Mouse (Mus musculus) kidney, embryonic 16.5 days (tissue): ENCODE data around the gene 1700017B05Rik. TPM values are rescaled to one million over a fixed set of nuclear protein-coding genes. Genes with fewer than 3 reads are reported as not detected.

Source experiments
- ATAC-seq: fragments of 200-750 bp; cut with Nextera tagmentation; 2 replicates; pipeline ENCODE4 v1.8.0; 2017; ENCODE audit warnings: moderate TSS enrichment; ENCODE audit not compliant: low FRiP score, low TSS enrichment
- H3K27ac ChIP-seq: fragments of 300-500 bp; sonication (generic); 2 replicates; pipeline ENCODE4 v1.5.1; 2014; ENCODE audit warnings: low read length
- H3K27me3 ChIP-seq: fragments of 300-500 bp; sonication (generic); 2 replicates; pipeline ENCODE4 v1.6.1; 2014; ENCODE audit warnings: low read length, control low read depth, mixed read lengths; ENCODE audit not compliant: insufficient read depth
- H3K36me3 ChIP-seq: fragments of 300-500 bp; sonication (generic); 2 replicates; pipeline ENCODE4 v1.6.1; 2014; ENCODE audit warnings: low read length, control low read depth, mixed read lengths; ENCODE audit not compliant: insufficient read depth
- H3K4me1 ChIP-seq: fragments of 300-500 bp; sonication (generic); 2 replicates; pipeline ENCODE4 v1.6.1; 2014; ENCODE audit warnings: low read length, control low read depth, mixed read lengths; ENCODE audit not compliant: insufficient read depth
- H3K4me2 ChIP-seq: fragments of 300-500 bp; sonication (generic); replicated peaks from 2 replicates; pipeline ENCODE4 v1.6.1; 2014; ENCODE audit warnings: low read depth, low read length
- H3K4me3 ChIP-seq: fragments of 300-500 bp; sonication (generic); 2 replicates; pipeline ENCODE4 v1.5.1; 2014; ENCODE audit warnings: mild to moderate bottlenecking, low read length
- H3K9ac ChIP-seq: fragments of 300-500 bp; sonication (generic); replicated peaks from 2 replicates; pipeline ENCODE4 v1.6.1; 2014; ENCODE audit warnings: low read length
- H3K9me3 ChIP-seq: fragments of 300-500 bp; sonication (generic); 2 replicates; pipeline ENCODE4 v1.6.1; 2016; ENCODE audit warnings: low read length, control low read depth
- WGBS: fragments of 180-500 bp; shearing (Covaris S2); extraction: QIAGEN DNeasy Blood & Tissue Kit; methylation state at CpG from one replicate; pipeline ENCODE4 v1.1.7; 2014; 5-methylcytosine and 5-hydroxymethylcytosine counted together
- polyA plus RNA-seq: library from polyadenylated mRNA; unstranded; fragments of >200 nt; fragmentation: Nextera tagmentation; extraction: Ambion mirVana; gene quantifications from 2 replicates; pipeline ENCODE4 v1.2.1, GENCODE M21; 2015

Gene 1700017B05Rik
- polyA plus RNA-seq, 1 experiment from 2014 or later: 23.0 TPM

DNA sequence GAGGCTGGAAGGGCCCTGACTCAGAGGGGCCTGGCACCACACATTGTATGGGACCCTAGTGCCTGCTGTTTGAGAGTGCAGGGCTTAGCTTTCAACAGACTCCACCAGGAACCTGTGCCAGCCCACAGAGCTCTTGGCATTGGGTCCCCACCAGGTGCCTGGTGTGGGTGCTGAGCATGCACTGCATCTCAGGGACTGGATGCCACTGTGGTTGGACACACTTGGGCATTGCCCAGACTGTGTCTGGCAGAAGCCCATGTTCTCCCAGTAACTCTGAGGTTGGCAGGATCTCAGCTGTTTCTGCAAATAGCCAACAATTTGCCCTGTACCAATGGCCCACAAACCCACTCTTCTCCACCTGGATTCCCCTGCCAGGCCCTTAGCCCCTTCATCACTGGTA lies 13.9 kb upstream of the 1700017B05Rik start:
- H3K36me3 ChIP-seq: no peaks in the 10 kb centered on the region
- peaks cover 28% of the 10 kb centered on the region for H3K4me1 ChIP-seq
- H3K27me3 ChIP-seq: no peaks in the 10 kb centered on the region
- no peak overlapping the region for H3K4me3 ChIP-seq
- H3K9ac ChIP-seq: no peak overlapping the region
- H3K27ac ChIP-seq: no peak overlapping the region
- no peak for ATAC-seq
- H3K4me2 ChIP-seq: no peak overlapping the region
- H3K9me3 ChIP-seq: no peaks in the 10 kb centered on the region

DNA sequence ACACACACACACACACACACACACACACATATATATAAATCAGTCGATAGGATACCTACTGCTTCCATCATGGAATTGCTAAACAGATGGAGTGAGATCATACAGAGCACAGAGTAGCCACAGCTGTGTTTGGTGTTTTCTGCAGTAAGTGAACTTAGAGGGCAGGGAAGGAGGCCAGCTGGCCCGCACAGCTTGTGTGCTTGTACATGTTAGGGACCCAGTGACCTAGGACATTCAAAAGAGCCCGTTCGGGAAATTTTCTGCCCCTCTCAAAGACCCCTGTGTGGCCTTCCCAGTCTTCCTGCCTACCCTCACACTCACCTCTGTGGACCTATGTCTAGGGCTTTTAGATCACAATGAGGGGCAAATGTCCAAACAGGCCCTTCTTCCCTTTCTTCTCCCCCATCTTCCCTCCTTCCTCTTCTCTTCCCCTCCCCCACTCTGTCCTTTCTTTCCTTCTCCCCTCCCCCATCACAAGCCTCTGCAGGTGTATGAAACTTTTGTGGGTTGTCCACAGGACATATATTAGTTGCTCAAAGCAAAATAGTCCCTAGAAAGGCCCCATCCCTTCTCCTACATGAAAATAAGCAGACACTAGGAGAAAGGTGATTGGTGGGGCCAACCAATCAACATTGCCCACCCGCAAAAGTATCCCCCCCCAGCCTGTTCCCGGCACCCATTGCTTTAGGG lies 11.5 kb upstream of the 1700017B05Rik start:
- Histone ChIP-seq H3K4me1 (peaks cover 30% of the 10 kb centered on the region), H3K9ac (no peak overlapping the region), H3K27ac (no peak overlapping the region), H3K4me2 (no peak overlapping the region), H3K9me3 (no peaks in the 10 kb centered on the region), H3K27me3 (no peaks in the 10 kb centered on the region), H3K36me3 (no peaks in the 10 kb centered on the region), H3K4me3 (no peak overlapping the region)
- 32% methylated on average over 6 of the region's 6 CpGs for WGBS
- no peak for ATAC-seq

DNA sequence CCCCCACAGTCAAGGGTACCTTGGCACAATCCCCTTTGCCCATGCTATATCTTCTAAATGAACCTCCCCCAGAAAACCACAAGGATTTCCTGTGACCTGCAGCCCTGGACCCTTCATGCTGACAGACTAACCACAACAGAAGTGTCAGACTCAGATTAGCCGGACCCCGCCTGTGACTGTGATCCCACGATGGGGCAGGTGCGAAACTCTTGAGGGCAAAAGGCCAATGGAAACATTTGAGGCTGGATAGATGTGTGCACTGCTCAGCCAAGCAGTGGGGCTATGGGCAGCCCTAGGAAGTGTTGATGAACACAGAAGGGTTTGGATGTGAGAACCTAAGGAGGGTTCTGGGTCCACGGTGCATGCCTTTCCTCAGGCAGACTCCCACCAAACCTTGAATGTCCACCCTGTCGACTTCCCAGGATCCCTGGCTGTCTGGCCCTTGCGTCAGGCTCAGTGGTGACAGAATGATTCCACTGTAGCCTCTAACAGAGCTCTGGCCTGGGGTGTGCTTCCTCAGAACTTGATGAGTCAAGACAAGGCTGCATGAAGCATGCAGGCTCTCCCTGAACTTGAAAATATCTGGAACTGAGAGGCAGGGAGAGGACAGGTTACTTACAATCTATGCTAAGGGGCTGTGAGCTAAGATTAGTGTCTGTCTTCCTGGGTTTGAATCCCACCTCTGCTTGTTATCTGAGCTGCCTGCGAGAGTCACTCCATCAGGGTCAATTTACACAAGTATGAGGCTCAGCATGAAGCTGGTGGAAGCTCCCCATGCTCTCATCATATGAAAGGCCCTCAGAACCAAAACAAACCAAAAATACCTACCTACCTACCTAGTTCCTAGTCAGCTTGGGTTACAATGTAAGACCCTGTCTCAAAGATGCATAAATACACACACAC lies 10.7 kb upstream of the 1700017B05Rik start:
- no peak for ATAC-seq

DNA sequence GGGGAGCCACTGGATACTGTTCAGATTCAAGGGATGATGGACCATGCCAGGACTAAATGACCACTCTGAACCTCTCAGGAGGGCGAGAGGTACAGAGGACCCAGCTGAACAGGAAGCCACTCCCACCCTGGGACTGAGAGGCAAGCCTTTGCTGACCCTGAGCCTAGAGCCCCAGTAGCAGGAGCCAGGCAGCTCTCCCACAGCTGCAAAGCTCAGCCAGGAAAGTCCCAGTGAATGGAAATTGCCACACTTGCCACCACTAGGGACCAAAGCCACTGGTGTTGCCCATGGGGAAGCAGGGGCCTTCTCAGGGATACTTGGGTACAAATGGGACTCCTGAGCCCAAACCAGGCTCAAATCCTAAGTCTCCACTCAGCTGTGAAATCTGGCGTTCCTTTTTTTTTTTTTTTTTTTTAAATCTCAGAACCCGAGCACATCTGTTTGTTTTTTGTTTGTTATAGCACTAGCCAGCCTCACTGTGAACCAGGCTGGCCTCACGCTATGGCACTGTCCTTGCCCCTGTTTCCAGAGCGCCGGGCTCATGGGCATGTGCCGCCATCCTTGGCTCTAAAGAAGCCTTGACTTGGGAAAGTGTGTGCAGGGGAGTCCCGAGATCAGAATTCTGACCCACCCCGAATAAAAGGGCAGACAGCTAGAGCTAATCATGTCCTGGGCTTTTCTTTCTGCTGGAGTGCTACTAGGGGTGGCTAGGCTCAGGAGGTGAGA lies 9.6 kb upstream of the 1700017B05Rik start:
- Histone ChIP-seq H3K27me3 (no peaks in the 10 kb centered on the region), H3K4me3 (no peak overlapping the region), H3K4me2 (no peak overlapping the region), H3K9me3 (no peaks in the 10 kb centered on the region), H3K9ac (no peak overlapping the region), H3K27ac (no peak overlapping the region), H3K4me1 (peaks cover 29% of the 10 kb centered on the region), H3K36me3 (no peaks in the 10 kb centered on the region)
- ATAC-seq: no peak
- WGBS: 57% methylated on average over 9 of the region's 9 CpGs

More for the DNA sequence above, 10.7 kb upstream of the 1700017B05Rik start:
- 63% methylated on average over 8 of the region's 8 CpGs for WGBS
- Histone ChIP-seq H3K36me3 (no peaks in the 10 kb centered on the region), H3K9me3 (no peaks in the 10 kb centered on the region), H3K4me1 (peaks cover 25% of the 10 kb centered on the region), H3K4me3 (no peak overlapping the region), H3K27ac (no peak overlapping the region), H3K4me2 (no peak overlapping the region), H3K27me3 (no peaks in the 10 kb centered on the region), H3K9ac (no peak overlapping the region)

DNA sequence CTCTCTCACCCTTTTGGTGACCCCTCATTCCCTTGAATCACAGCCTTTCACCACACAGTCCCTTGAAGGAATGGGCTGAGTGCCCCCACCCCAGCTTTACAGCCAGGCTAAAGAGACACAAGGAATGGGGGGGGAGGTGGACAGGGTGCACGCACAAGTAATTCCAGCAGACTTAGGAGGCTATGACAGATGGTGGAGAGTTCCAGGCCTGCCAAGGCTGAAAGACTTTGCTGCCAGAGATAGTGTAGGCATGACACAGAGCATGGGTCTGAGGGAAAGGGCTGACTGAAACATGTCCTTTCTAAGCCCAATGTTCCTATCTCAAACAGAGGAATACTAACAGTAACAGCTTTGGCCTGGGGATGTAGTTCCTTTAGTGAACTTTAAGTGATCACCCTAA lies 8.7 kb upstream of the 1700017B05Rik start:
- Histone ChIP-seq H3K27ac (no peak overlapping the region), H3K4me1 (peaks cover 29% of the 10 kb centered on the region), H3K27me3 (no peaks in the 10 kb centered on the region), H3K36me3 (no peaks in the 10 kb centered on the region), H3K9ac (no peak overlapping the region), H3K9me3 (no peaks in the 10 kb centered on the region), H3K4me3 (no peak overlapping the region), H3K4me2 (no peak overlapping the region)
- ATAC-seq: 0 out of 2 replicates have a peak, but pooled peaks have one; percentile 10
- WGBS: 13% methylated on average over 1 of the region's 1 CpGs

DNA sequence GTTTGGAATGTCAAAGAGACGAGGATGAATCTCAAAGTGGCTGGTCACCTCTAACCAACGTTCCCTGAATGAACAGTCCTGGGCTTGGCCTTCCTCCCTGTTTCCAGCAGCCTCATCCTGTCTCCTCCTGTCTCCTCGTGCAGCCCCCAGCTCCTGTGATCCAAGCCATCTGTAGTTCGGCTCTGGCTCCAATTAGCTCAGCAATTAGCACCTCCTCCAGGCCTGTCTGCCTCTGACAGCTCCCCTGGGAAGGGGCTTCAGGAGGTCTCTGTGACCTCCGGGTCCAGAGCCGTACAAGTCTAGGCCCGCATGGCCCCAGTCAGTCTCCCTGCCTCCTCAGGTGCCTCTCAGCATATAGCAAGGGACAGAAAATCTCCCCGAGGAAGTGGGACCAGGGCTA lies 8.0 kb upstream of the 1700017B05Rik start:
- 16% methylated on average over 8 of the region's 8 CpGs for WGBS
- Histone ChIP-seq H3K4me1 (peaks cover 29% of the 10 kb centered on the region), H3K4me2 (no peak overlapping the region), H3K27ac (no peak overlapping the region), H3K27me3 (no peaks in the 10 kb centered on the region), H3K9me3 (no peaks in the 10 kb centered on the region), H3K4me3 (no peak overlapping the region), H3K9ac (no peak overlapping the region), H3K36me3 (no peaks in the 10 kb centered on the region)
- no peak; the same call in 1 of the 2 replicates for ATAC-seq

DNA sequence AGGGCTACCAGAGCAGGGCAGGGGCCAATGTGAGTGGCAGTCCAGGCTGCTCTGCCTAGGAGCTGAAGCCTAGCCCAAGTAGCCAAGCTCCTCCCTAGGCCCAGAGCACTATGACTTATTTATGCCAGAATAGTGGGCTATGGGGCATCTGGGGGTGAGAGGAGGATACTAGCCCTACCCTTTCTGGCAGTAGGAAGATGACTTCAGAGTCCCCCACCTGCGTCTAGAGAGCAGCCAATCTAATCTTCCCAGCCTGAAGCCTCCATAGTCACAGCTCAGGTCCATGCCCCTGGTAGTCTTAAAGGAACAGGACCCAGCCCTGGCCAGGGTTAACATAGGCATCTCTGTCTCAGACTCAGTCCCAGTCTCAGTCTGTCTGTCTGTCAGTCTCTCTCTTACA lies 7.0 kb upstream of the 1700017B05Rik start:
- H3K36me3 ChIP-seq: no peaks in the 10 kb centered on the region
- peaks cover 29% of the 10 kb centered on the region for H3K4me1 ChIP-seq
- no peak overlapping the region for H3K27ac ChIP-seq
- 50% methylated on average over 1 of the region's 1 CpGs for WGBS
- H3K9ac ChIP-seq: no peak overlapping the region
- no peaks in the 10 kb centered on the region for H3K27me3 ChIP-seq
- H3K4me3 ChIP-seq: no peak overlapping the region
- no peak overlapping the region for H3K4me2 ChIP-seq
- no peak for ATAC-seq
- H3K9me3 ChIP-seq: no peaks in the 10 kb centered on the region

DNA sequence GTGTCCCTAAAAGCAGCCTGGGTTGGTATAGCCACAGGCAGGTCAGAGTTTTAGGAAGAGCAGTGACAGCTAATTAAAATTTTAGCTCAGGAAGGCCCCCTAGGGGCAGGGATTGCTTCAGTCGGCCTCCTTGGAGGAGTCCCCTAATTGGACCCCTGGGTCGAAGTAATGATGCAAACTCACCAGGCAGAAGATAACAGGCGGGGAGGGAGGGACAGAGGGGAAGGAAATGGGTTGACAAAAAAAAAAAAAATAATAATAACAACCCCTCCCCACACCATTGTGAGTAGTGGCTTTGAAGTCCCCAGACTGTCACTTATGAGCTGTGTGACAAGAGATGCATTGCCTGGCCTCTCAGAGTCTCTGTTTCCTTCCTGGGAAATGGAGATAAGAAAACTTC lies 6.2 kb upstream of the 1700017B05Rik start:
- Histone ChIP-seq H3K4me1 (peaks cover 29% of the 10 kb centered on the region), H3K36me3 (no peaks in the 10 kb centered on the region), H3K27ac (no peak overlapping the region), H3K27me3 (no peaks in the 10 kb centered on the region), H3K4me3 (no peak overlapping the region), H3K9me3 (no peaks in the 10 kb centered on the region), H3K4me2 (no peak overlapping the region), H3K9ac (no peak overlapping the region)
- WGBS: 29% methylated on average over 3 of the region's 3 CpGs
- no peak for ATAC-seq

DNA sequence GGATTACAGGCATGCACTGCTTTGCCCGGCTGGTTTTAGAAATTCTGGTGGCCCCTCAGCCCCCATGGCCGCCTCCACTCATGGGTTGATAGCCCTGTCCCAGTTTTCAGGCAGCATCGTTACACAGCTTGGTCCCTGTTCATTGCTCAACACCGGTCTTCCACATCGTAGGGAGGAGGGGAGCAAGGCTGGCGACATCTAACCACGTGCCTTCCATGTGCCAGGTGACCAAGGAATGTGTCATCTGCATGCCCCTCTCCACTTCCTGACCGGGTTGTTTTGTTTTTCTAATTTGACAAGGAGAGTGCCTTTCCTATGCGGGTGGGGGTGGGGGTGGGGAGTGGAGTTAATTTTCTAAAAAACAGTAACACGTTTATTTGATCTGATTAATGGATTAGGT lies 5.7 kb upstream of the 1700017B05Rik start:
- Histone ChIP-seq H3K9me3 (no peaks in the 10 kb centered on the region), H3K9ac (no peak overlapping the region), H3K4me3 (no peak overlapping the region), H3K4me2 (no peak overlapping the region), H3K36me3 (no peaks in the 10 kb centered on the region), H3K4me1 (peaks cover 29% of the 10 kb centered on the region), H3K27ac (no peak overlapping the region), H3K27me3 (no peaks in the 10 kb centered on the region)
- no peak for ATAC-seq
- WGBS: 24% methylated on average over 10 of the region's 10 CpGs
